Mouse (Mus musculus) small intestine, adult 10 weeks (tissue): ENCODE data around the gene Wnt2. TPM values are rescaled to one million over a fixed set of nuclear protein-coding genes. Genes with fewer than 3 reads are reported as not detected.

Experiments used
- polyA plus RNA-seq: library from polyadenylated mRNA; stranded (reverse); fragments of 350-450 nt; fragmentation: Illumina TruSeq; extraction: RNeasy Lipid Tissue Mini Kit (QIAGEN cat#74804); gene quantifications from one replicate; pipeline ENCODE4 v1.2.3, GENCODE M21; 2014; ENCODE audit warnings: low replicate concordance

The Wnt2 gene
- polyA plus RNA-seq: 0.19 TPM

GRCm38 (mm10) chr6:18029746-18030656 lies at the start of gene Wnt2:
Gene Wnt2, minus strand, starts transcription at chr6:18030585.

Other genes with a start within 250 kb of the Wnt2 start
- 0.22 TPM for gene Asz1, start 78.5 kb upstream of the Wnt2 start, polyA plus RNA-seq
- gene Cftr, start 140.1 kb upstream of the Wnt2 start, polyA plus RNA-seq: 117 TPM